Mouse (Mus musculus): ENCODE results near the gene Rbms2. TPM values are rescaled to one million over a fixed set of nuclear protein-coding genes. Genes with fewer than 3 reads are reported as not detected.

The Rbms2 gene
- polyA plus RNA-seq, 1 experiment from 2014 or later = 17.9 TPM

GRCm38 (mm10) chr10:128084160-128084559 lies 95.9 kb downstream of the Rbms2 start:
- 10% methylated on average over 3 of the region's 3 CpGs for WGBS
- ATAC-seq (ENCODE audit: insufficient read depth, low FRiP score, low TSS enrichment) (no peak), DNase-seq (ENCODE audit: low spot score) (no peak)
- Histone ChIP-seq H3K27ac (ENCODE audit: low read depth, low read length) (no peak overlapping the region), H3K9ac (ENCODE audit: low read length) (peak overlapping the region; percentile 98), H3K9me3 (ENCODE audit: control insufficient read depth, low read length) (no peaks in the 10 kb centered on the region), H3K4me2 (ENCODE audit: low read depth) (peak overlapping the region; percentile 66), H3K27me3 (ENCODE audit: control insufficient read depth, insufficient read depth, low read length) (no peaks in the 10 kb centered on the region), H3K4me1 (ENCODE audit: control insufficient read depth, insufficient read depth, low read length) (peaks cover 3% of the 10 kb centered on the region; the same call in 1 of the 2 replicates), H3K36me3 (ENCODE audit: control insufficient read depth, insufficient read depth, low read length) (peaks cover 16% of the 10 kb centered on the region), H3K4me3 (ENCODE audit: low read depth, low read length) (peak overlapping the region; percentile 99)

DNA sequence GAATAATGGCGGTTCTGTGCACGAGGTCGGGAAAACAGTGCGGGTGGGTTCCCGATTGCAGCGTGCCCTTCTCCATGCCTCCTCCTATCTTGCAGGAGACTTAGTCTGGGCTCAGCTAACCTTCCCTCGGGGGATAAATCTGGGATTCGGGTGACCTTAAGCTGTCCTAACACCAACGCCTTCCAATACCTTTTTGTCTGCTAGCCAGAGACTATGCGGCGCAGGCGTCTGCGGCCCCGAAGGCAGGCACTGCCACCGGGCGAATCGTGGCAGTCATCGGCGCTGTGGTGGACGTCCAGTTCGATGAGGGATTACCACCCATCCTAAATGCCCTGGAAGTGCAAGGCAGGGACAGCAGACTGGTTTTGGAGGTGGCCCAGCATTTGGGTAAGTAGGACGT lies 96.4 kb downstream of the Rbms2 start:
- peaks cover 3% of the 10 kb centered on the region; the same call in 1 of the 2 replicates for H3K4me1 ChIP-seq (ENCODE audit: control insufficient read depth, insufficient read depth, low read length)
- H3K9ac ChIP-seq (ENCODE audit: low read length) = peak overlapping the region; percentile 98
- DNase-seq (ENCODE audit: low spot score) (no peak), ATAC-seq (ENCODE audit: insufficient read depth, low FRiP score, low TSS enrichment) (no peak)
- no peaks in the 10 kb centered on the region for H3K9me3 ChIP-seq (ENCODE audit: control insufficient read depth, low read length)
- H3K27me3 ChIP-seq (ENCODE audit: control insufficient read depth, insufficient read depth, low read length) = no peaks in the 10 kb centered on the region
- peak overlapping the region; percentile 66 for H3K4me2 ChIP-seq (ENCODE audit: low read depth)
- WGBS = under 1% methylated on average over 22 of the region's 22 CpGs
- peak overlapping the region; percentile 99 for H3K4me3 ChIP-seq (ENCODE audit: low read depth, low read length)
- H3K27ac ChIP-seq (ENCODE audit: low read depth, low read length) = no peak overlapping the region; the same call in 1 of the 2 replicates
- peaks cover 14% of the 10 kb centered on the region for H3K36me3 ChIP-seq (ENCODE audit: control insufficient read depth, insufficient read depth, low read length)

DNA sequence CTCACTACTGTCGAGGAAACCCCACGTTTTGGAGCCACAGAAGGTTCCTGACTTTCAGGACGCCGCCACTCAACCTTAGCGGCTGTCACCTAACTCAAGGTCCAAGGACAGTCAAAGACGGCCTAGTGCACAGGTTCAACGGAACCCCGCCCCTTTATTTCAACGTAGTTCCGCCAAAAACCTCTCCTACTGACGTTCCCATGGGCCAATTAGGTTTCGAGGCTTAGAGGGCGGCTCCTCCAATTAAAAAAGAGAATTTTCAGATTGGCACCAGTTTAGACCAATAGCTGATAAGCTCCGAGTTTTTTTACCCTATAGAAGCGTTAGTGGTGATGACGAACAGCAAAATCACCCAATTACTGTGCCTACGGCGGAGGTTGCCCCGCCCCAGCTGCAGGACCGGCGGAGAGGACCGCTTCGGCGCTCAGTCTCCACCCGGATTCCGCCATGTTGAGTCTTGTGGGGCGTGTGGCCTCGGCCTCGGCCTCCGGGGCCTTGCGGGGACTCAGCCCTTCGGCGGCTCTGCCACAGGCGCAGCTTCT lies 97.1 kb downstream of the Rbms2 start, which contains the start of gene Atp5b:
Atp5b (plus strand) TSS at position 394 of the 542 bp plus-strand sequence.
- Histone ChIP-seq H3K9me3 (ENCODE audit: control insufficient read depth, low read length) (no peaks in the 10 kb centered on the region), H3K9ac (ENCODE audit: low read length) (peak within 1 kb of the TSS; percentile 98), H3K36me3 (ENCODE audit: control insufficient read depth, insufficient read depth, low read length) (peaks cover 8% of the 10 kb centered on the region), H3K4me2 (ENCODE audit: low read depth) (peak within 1 kb of the TSS; percentile 66), H3K4me3 (ENCODE audit: low read depth, low read length) (peak within 1 kb of the TSS; percentile 99), H3K27me3 (ENCODE audit: control insufficient read depth, insufficient read depth, low read length) (no peaks in the 10 kb centered on the region), H3K27ac (ENCODE audit: low read depth, low read length) (peak within 1 kb of the TSS; percentile 67; the same call in 1 of the 2 replicates), H3K4me1 (ENCODE audit: control insufficient read depth, insufficient read depth, low read length) (peaks cover 3% of the 10 kb centered on the region; the same call in 1 of the 2 replicates)
- peak; percentile 98 for ATAC-seq (ENCODE audit: insufficient read depth, low FRiP score, low TSS enrichment)
- peak; percentile 95 for DNase-seq (ENCODE audit: low spot score)
- under 1% methylated on average over 34 of the region's 34 CpGs for WGBS

DNA sequence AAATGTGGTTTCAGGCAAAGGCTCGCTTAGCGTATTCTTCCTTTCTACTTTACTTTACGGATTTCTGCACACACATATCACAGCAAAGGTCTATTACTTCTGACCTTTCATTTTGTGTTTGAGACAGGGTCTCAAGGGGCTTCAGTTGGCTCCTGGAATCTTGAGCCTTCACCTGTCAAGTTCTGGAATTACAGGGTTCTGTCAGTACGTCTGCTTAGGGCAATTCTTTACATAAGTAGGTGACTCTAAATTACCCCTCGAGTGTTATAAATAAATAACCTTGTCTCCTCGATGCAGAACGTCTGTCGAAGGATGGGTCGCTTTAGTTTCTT lies 97.7 kb downstream of the Rbms2 start:
- H3K27ac ChIP-seq (ENCODE audit: low read depth, low read length) = no peak overlapping the region
- H3K4me3 ChIP-seq (ENCODE audit: low read depth, low read length) = peak overlapping the region; percentile 99
- H3K9me3 ChIP-seq (ENCODE audit: control insufficient read depth, low read length) = no peaks in the 10 kb centered on the region
- H3K36me3 ChIP-seq (ENCODE audit: control insufficient read depth, insufficient read depth, low read length) = peaks cover 6% of the 10 kb centered on the region
- ATAC-seq (ENCODE audit: insufficient read depth, low FRiP score, low TSS enrichment) (no peak), DNase-seq (ENCODE audit: low spot score) (no peak)
- no peaks in the 10 kb centered on the region for H3K27me3 ChIP-seq (ENCODE audit: control insufficient read depth, insufficient read depth, low read length)
- WGBS = 16% methylated on average over 9 of the region's 9 CpGs
- H3K4me1 ChIP-seq (ENCODE audit: control insufficient read depth, insufficient read depth, low read length) = peaks cover 3% of the 10 kb centered on the region; the same call in 1 of the 2 replicates
- H3K4me2 ChIP-seq (ENCODE audit: low read depth) = peak overlapping the region; percentile 59
- H3K9ac ChIP-seq (ENCODE audit: low read length) = peak overlapping the region; percentile 41

DNA sequence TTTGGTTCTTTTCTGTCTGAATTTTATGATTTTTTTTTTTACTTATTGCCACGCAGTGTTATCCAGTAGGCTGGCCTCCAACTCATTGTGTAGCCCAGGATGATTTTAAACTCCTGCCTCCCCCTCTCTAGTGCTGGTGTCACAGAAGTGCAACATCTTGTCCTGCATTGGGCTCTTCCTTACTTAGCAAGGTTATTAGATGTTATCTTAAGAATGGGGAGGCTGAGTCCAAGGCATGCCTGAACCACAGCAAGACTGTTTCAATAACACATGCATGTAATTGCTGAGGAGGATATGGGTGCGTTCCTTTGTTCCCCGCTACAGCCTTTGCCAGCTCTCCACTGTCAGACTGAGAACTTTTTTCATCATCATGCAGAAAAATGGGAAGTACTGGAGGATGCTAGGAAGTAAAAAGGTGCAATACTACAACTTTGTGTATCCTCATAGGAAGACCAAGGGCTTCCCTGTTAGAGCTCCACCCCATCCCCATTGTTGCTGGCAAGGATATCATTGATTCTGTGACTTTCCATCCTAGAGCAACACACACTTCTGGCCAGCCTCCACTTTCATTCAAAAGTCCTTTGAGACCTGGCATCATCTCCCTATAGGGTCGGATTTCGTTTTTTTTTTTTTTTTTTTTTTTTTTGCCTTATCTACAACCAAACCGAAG lies 98.2 kb downstream of the Rbms2 start:
- Histone ChIP-seq H3K27me3 (ENCODE audit: control insufficient read depth, insufficient read depth, low read length) (no peaks in the 10 kb centered on the region), H3K9me3 (ENCODE audit: control insufficient read depth, low read length) (no peaks in the 10 kb centered on the region), H3K9ac (ENCODE audit: low read length) (peak overlapping the region; percentile 41; the same call in 1 of the 2 replicates), H3K4me2 (ENCODE audit: low read depth) (peak overlapping the region; percentile 59), H3K4me3 (ENCODE audit: low read depth, low read length) (peak overlapping the region; percentile 99), H3K4me1 (ENCODE audit: control insufficient read depth, insufficient read depth, low read length) (peaks cover 3% of the 10 kb centered on the region; the same call in 1 of the 2 replicates), H3K27ac (ENCODE audit: low read depth, low read length) (no peak overlapping the region), H3K36me3 (ENCODE audit: control insufficient read depth, insufficient read depth, low read length) (peaks cover 8% of the 10 kb centered on the region)
- WGBS = 73% methylated on average over 6 of the region's 6 CpGs
- ATAC-seq (ENCODE audit: insufficient read depth, low FRiP score, low TSS enrichment) (no peak), DNase-seq (ENCODE audit: low spot score) (no peak)

MicroRNA genes within 50 kb of the gene (microRNA counts, 519-probe panel; counts per million panel counts)
- 171 counts per million, percentile 57 among the panel's probes with 10 or more counts for microRNA mmu-miR-677

Small RNA genes within 50 kb of the gene (microRNA-seq; reads per million reads assigned to microRNA genes)
- 9.9 reads per million, percentile 22 among the genes with 10 or more reads in this experiment for gene Mir677

Other genes with a start within 250 kb of the Rbms2 start
- gene Hsd17b6, start 172.7 kb downstream of the Rbms2 start, polyA plus RNA-seq (2014; fragmentation: Nextera tagmentation; extraction: Ambion mirVana) = not detected in 2 replicates
- gene Prim1, start 165.1 kb downstream of the Rbms2 start, polyA plus RNA-seq (2014; fragmentation: Nextera tagmentation; extraction: Ambion mirVana) = 85.0 and 91.4 TPM in 2 replicates
- 854 and 893 TPM in 2 replicates for gene Naca, start 144.7 kb downstream of the Rbms2 start, polyA plus RNA-seq (2014; fragmentation: Nextera tagmentation; extraction: Ambion mirVana)
- gene Ptges3, start 121.3 kb downstream of the Rbms2 start, polyA plus RNA-seq (2014; fragmentation: Nextera tagmentation; extraction: Ambion mirVana) = 584 and 611 TPM in 2 replicates
- gene Atp5b, start 97.0 kb downstream of the Rbms2 start, polyA plus RNA-seq (2014; fragmentation: Nextera tagmentation; extraction: Ambion mirVana) = 2,381 and 2,418 TPM in 2 replicates
- gene Baz2a, start 88.7 kb downstream of the Rbms2 start, polyA plus RNA-seq (2014; fragmentation: Nextera tagmentation; extraction: Ambion mirVana) = 20.3 and 23.5 TPM in 2 replicates
- gene Gls2, start 14.2 kb upstream of the Rbms2 start, polyA plus RNA-seq (2014; fragmentation: Nextera tagmentation; extraction: Ambion mirVana) = 1.2 and 1.5 TPM in 2 replicates
- gene Spryd4, start 31.5 kb upstream of the Rbms2 start, polyA plus RNA-seq (2014; fragmentation: Nextera tagmentation; extraction: Ambion mirVana) = 26.2 and 28.0 TPM in 2 replicates
- gene Mip, start 45.5 kb upstream of the Rbms2 start, polyA plus RNA-seq (2014; fragmentation: Nextera tagmentation; extraction: Ambion mirVana) = not detected in 2 replicates
- gene Timeless, start 51.8 kb upstream of the Rbms2 start, polyA plus RNA-seq (2014; fragmentation: Nextera tagmentation; extraction: Ambion mirVana) = 58.7 and 61.2 TPM in 2 replicates
- 0.99 TPM in 1 of 2 replicates, not detected in the other for gene Apon, start 73.8 kb upstream of the Rbms2 start, polyA plus RNA-seq (2014; fragmentation: Nextera tagmentation; extraction: Ambion mirVana)
- not detected in 2 replicates for gene Apof, start 88.4 kb upstream of the Rbms2 start, polyA plus RNA-seq (2014; fragmentation: Nextera tagmentation; extraction: Ambion mirVana)
- 15.2 and 17.2 TPM in 2 replicates for gene Stat2, start 90.3 kb upstream of the Rbms2 start, polyA plus RNA-seq (2014; fragmentation: Nextera tagmentation; extraction: Ambion mirVana)
- not detected in 2 replicates for gene Il23a, start 118.5 kb upstream of the Rbms2 start, polyA plus RNA-seq (2014; fragmentation: Nextera tagmentation; extraction: Ambion mirVana)
- gene Pan2, start 123.0 kb upstream of the Rbms2 start, polyA plus RNA-seq (2014; fragmentation: Nextera tagmentation; extraction: Ambion mirVana) = 33.3 and 35.2 TPM in 2 replicates
- 248 and 261 TPM in 2 replicates for gene Cnpy2, start 142.2 kb upstream of the Rbms2 start, polyA plus RNA-seq (2014; fragmentation: Nextera tagmentation; extraction: Ambion mirVana)
- 266 and 284 TPM in 2 replicates for gene Cs, start 157.4 kb upstream of the Rbms2 start, polyA plus RNA-seq (2014; fragmentation: Nextera tagmentation; extraction: Ambion mirVana)
- gene Coq10a, start 188.7 kb upstream of the Rbms2 start, polyA plus RNA-seq (2014; fragmentation: Nextera tagmentation; extraction: Ambion mirVana) = 19.0 and 24.1 TPM in 2 replicates
- 9.5 and 10.4 TPM in 2 replicates for gene Ankrd52, start 196.8 kb upstream of the Rbms2 start, polyA plus RNA-seq (2014; fragmentation: Nextera tagmentation; extraction: Ambion mirVana)
- gene Slc39a5, start 220.9 kb upstream of the Rbms2 start, polyA plus RNA-seq (2014; fragmentation: Nextera tagmentation; extraction: Ambion mirVana) = not detected in 2 replicates
- gene Nabp2, start 231.2 kb upstream of the Rbms2 start, polyA plus RNA-seq (2014; fragmentation: Nextera tagmentation; extraction: Ambion mirVana) = 115 and 127 TPM in 2 replicates
- gene Rnf41, start 231.4 kb upstream of the Rbms2 start, polyA plus RNA-seq (2014; fragmentation: Nextera tagmentation; extraction: Ambion mirVana) = 43.5 and 46.8 TPM in 2 replicates